Mouse (Mus musculus): ENCODE measurements around the gene Ypel2.
A peak's percentile ranks its signal among the peaks of the same experiment; 100 is the strongest.

Gene Ypel2

GRCm38 (mm10) chr11:86961510-86962303, 31.8 kb downstream of the Ypel2 start:
- DNase-seq (ENCODE audit: low spot score) = peak; percentile 71

- DNase-seq (ENCODE audit: low spot score) = no peak
Observed at GRCm38 (mm10) chr11:86960331-86960730, 33.2 kb downstream of the Ypel2 start.

DNA sequence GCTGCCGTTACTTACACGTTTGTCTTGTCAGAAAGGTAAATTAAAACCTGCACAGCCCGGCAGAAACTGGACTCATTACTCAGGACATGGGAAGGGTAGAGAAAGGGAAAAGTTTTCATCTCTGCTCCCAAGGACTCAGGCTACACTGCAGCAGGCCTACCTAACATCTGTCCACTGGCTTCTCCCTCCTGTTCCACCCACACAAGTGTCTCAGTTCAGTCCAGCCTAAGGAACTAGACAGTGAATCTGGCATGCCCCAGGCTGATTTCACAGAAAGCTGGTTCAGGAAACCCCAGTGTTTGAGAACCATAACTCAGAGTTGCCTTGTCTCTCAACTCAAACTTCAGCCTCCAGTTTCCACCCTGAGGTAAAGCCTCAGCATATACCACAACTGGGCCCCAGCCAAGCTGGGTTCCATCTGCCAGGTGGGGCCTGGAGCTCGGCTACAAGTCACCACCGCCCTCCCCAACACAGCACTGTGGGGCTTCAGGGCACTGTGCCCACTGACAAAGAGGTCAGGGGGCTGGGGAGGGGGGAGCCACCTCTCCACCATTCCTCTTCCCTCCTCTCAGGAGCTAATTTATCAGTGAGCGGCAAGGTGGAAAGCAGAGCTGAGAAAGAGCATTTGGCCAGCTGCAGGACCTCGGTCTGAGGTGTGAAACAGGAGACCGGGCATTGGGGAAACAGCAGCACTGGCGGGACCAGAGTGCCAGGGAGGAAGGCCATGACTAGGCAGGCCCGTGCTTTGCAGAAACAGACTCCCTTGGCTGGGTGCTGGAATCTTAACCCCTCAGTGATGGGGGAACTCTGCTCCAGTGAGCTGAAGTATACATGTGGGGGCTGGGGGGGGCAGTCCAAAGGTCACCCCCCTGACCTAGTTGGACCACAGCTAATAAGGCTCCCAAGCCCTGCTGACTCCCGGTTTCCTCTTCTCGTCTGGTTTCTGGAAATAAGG, 34.5 kb downstream of the Ypel2 start:
- DNase-seq (ENCODE audit: low spot score) = peak; percentile 53

DNA sequence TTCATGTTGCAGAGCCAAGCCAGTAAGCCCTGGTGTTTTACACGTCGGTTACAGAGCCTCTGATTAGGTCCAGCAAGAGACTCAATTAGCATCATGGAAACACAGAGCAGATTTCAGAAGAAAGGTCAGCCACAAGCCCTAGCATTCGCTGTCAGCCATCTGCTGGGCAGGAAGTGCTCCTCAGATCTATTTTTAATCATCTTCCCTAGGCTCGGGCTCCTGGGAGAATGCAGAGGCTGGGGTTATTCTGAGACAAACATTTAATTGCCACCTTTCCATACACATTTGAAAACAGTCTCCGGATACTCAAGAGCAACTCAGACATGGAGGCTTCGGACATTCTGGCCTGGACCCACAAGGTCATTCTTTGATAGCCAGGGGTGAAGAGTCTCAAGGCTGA, 35.3 kb downstream of the Ypel2 start:
- DNase-seq (ENCODE audit: low spot score) = no peak

GRCm38 (mm10) chr11:86956363-86956762, 37.1 kb downstream of the Ypel2 start:
- DNase-seq (ENCODE audit: low spot score) = no peak

DNA sequence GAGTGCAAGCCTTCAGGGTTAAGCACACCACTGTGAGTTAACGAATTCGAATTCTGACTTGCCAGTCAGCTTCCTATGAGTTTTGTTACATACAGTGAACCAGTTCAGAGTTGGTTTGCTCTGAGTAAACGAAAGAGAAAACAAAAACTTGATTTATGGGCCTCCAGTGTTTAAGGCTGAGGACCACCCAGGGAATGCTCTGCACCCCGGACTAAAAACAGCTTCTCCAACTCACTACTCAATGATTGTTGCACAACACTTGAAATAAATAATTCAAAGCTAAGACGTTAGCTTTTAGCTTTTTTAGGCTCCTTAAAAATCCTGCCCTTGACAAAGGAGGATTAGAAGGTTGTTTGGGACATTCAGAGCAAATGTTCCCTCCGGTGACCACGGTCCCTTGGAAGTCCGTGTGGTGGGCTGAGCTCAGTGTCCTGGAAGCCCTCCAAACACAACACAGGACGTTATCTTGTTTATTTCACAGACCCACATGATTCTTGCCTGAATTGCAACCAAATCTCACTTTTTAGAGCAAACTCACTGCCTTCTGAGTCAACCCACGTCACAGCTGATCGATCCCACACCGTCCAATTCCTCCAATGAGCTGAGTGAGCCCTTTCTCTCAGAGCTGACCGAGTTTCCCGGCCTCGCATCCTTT, 38.8 kb downstream of the Ypel2 start:
- DNase-seq (ENCODE audit: low spot score) = no peak

GRCm38 (mm10) chr11:86953096-86953495, 40.4 kb downstream of the Ypel2 start:
- DNase-seq (ENCODE audit: low spot score) = no peak

- DNase-seq (ENCODE audit: low spot score) = no peak
Observed at GRCm38 (mm10) chr11:86952659-86953058, 40.8 kb downstream of the Ypel2 start.

- no peak for DNase-seq (ENCODE audit: low spot score)
Observed at GRCm38 (mm10) chr11:86951672-86952071, 41.8 kb downstream of the Ypel2 start.

- DNase-seq (ENCODE audit: low spot score) = no peak
Observed at GRCm38 (mm10) chr11:86950491-86950890, 43.0 kb downstream of the Ypel2 start.

DNA sequence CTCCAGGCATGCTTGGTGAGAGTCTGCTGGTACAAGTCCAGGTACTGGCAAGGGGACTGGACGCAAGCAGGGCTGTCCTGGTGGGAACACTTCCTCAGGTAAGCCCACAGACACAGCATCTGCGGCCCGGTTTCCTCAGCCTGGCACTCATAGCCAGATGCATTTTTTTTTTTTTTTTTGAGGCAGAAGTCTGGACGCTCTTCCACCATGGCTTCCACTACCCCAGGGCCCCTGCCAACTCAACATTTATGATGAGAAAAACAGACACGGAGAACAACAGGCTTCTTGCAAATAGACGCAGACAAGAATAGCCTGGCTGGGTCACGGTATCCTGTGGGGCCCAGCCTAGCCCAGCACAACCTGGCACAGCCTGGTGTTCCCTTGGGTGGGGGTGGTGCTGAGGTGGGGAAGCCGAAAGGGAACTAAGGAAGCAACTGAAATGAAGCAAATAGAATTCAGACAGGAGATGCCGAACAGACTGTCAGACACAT, 43.5 kb downstream of the Ypel2 start:
- no peak for DNase-seq (ENCODE audit: low spot score)

- DNase-seq (ENCODE audit: low spot score) = no peak
Observed at GRCm38 (mm10) chr11:86946644-86947195, 46.8 kb downstream of the Ypel2 start.

DNA sequence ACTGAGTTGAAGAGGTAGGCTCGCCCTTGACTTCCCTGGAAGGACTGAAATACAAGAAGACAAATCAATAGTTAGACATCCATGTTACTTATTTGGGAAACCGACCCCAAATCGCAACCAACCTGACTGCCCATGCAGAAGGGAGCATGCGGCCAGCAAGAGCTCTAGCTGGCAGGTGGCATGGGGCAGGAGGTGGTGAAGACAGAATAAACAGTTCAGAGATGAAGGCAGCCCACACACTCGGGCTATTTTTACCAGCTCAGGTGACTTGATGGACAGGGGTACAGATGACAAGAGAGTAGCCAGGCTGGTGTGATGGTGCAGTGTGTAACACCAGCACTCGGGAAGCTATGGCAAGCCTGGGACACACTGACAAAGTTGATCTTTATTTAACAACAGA, 47.6 kb downstream of the Ypel2 start:
- no peak for DNase-seq (ENCODE audit: low spot score)

DNA sequence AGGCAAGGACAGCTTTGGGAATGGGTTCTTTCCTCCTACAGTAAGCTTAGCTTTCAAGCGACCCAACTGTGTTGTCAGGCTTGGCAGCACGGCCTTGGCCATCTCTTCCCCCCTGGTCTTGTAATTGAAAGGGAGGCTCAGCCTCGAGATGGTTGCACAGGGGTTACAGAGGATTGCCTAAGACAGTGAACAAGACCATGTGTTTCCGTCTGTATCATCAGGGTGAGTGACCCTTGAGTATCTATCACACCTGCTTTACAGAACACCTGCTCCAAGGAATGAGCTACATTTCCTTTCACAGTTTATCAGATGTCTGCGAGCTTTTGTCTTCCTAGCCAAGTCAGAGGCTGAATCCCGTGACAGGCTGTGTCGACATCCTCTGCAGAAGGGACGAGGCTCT, 48.4 kb downstream of the Ypel2 start:
- DNase-seq (ENCODE audit: low spot score) = no peak

DNA sequence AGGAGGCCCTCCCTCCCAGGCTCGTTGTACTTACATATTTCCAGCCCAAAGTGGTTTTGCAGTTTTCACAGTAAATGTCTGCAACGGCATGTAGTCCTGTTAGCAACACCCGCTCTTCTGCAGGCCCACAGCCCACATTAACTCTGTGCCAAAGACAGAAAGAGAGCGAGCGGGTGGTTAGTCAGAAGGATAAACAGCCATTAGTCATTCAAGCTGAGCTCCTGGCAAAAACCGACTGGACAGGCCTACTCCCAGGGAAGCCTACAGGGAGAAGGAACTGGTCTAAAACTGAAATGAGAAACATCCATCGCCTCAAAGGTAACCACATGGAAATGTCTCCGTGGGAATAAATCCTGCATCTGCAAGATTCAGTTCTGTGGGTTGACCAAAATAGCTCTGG, 49.0 kb downstream of the Ypel2 start:
- DNase-seq (ENCODE audit: low spot score) = no peak

- DNase-seq (ENCODE audit: low spot score) = no peak
Observed at GRCm38 (mm10) chr11:86941904-86942303, 51.6 kb downstream of the Ypel2 start.

DNA sequence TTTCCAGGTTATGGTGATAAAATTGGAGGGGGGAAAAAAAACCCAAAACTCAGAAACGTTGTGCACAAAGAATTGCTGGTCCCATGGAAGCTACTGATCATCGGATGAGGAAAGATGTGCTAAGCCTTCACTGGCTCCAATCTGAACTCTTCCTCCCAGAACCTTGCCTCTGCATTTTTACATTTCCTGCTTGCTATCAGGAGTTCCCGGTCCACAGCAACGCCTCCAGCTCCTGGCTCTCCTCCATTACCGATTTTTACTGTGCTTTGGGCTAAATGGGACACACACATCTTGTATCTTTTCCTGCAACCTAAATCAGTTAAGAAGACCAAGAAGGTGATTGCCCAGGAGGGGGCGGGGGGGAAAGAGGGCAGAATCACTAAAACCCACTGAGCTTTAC, 54.0 kb downstream of the Ypel2 start:
- no peak for DNase-seq (ENCODE audit: low spot score)

DNA sequence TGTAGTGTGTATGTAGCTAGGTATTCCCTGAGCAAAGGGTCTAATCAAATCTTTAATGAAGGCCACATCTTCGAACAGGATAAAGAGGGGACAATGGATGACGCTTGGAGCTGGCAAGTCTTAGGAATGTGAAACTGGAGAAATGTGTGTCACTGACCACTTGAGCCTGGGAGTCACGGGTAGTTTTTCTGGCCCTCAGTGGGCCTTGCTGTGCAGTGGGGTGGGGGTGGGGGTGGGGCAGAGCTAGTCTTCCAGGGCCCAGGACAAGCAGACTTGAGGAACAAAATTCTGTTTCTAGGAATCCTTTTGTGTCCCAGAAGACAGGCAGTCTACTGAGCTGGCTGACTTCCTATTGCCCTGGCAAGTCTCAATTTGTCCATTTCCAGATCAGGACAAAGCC, 55.0 kb downstream of the Ypel2 start:
- DNase-seq (ENCODE audit: low spot score) = no peak

- no peak for DNase-seq (ENCODE audit: low spot score)
Observed at GRCm38 (mm10) chr11:86938108-86938507, 55.4 kb downstream of the Ypel2 start.

DNA sequence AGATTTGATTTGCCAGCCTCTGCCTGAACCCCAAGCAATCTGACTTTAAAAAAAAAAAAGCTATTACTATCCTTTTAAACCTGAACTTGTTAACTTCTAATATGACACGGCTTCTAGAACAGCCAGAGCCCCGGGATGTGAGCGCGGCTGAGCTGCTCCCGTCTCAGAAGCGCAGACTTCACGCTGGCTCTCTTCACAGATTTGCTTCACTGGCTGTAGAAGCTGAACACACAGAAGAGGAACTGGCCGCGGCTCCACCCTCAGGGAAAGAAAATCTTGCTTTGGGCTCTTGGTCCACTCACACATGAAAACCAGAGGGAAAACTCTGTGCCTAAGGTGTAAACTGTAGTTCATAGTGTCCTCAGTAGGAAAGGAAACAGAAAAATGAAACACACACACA, 56.6 kb downstream of the Ypel2 start:
- no peak for DNase-seq (ENCODE audit: low spot score)

DNA sequence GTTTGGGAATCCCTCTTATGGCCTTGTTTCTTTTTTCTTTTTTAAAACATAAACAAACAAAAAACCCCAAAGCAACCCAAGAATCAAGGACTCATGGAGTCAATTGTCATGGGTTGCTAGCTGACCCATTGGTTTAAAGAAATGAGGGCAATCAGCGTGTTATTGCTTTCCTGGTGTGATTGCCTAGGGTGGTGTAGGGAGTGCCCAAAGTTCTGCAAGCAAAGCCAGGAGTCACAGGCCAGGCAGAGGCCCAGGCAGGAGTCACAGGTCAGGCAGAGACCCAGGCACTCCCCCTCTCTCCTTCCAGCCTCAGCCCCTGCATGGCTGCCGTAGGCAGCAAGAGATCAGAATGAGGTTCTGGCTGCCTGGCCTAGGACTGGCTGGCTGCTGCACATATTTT, 58.6 kb downstream of the Ypel2 start:
- DNase-seq (ENCODE audit: low spot score) = no peak

DNA sequence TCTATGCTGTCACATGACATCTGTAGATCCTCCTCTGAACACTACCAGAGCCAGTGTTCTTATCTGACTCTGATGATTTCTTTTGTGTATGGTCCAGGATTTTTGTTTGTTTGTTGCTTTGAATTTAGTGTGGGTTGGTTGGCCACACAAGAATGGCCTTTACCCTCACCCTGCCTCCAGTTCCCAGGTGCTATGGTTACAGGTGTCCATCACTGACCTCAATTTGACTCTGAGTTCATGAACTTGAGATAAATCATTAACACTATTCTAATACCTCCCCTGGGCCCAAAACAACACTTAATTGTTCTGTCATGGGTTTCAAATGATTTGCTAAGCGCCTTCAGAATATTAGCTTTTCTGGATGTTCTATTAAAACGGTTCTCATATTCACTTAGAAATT, 61.3 kb downstream of the Ypel2 start:
- DNase-seq (ENCODE audit: low spot score) = no peak

Measured in testis, postnatal 10 days (tissue).